Mouse (Mus musculus) layer of hippocampus, postnatal 10 days (tissue): ENCODE data around the gene Ddx17. TPM values are rescaled to one million over a fixed set of nuclear protein-coding genes. Genes with fewer than 3 reads are reported as not detected.

Source experiments
- microRNA-seq, 2 experiments: library from miRNA; unstranded; fragments of <30 nt; microRNA quantifications; one replicate each; pipeline ENCODE4 v1.2.0; 2021
- total RNA-seq, 2 experiments: library from RNA; stranded (reverse); gene quantifications; 2 replicates each; pipeline ENCODE4 v1.2.3; 2021

Ddx17 gene
- total RNA-seq, 2 experiments from 2014 or later, result 381 to 420 TPM

Small RNA genes within 50 kb of the gene (microRNA-seq; reads per million reads assigned to microRNA genes)
- 0 reads per million in 2 experiments for gene Gm27903

Other genes starting within 250 kb of the Ddx17 start
- gene Pla2g6, start 218.4 kb downstream of the Ddx17 start, total RNA-seq, result 10 to 100 TPM; 18.3 to 22.5 TPM
- 1 to 10 TPM; 1.7 to 2.0 TPM for gene Maff, start 200.1 kb downstream of the Ddx17 start, total RNA-seq
- gene Tmem184b, start 143.2 kb downstream of the Ddx17 start, total RNA-seq, result 10 to 100 TPM; 46.1 to 48.1 TPM
- gene Csnk1e, start 91.2 kb downstream of the Ddx17 start, total RNA-seq, result 100 to 1,000 TPM; 172 to 178 TPM
- gene Kcnj4, start 41.5 kb downstream of the Ddx17 start, total RNA-seq, result 10 to 100 TPM; 57.7 to 66.4 TPM
- 1 to 10 TPM; 1.0 to 1.3 TPM for gene Kdelr3, start 30.3 kb downstream of the Ddx17 start, total RNA-seq
- gene Dmc1, start 58.4 kb upstream of the Ddx17 start, total RNA-seq, result 1 to 10 TPM; 1.3 to 1.7 TPM
- 10 to 100 TPM in 1 of 2 experiments, 1 to 10 TPM in 1; 9.2 to 10.1 TPM for gene Fam227a, start 112.2 kb upstream of the Ddx17 start, total RNA-seq
- gene Cby1, start 112.5 kb upstream of the Ddx17 start, total RNA-seq, result 10 to 100 TPM; 55.6 to 56.6 TPM
- 100 to 1,000 TPM in 1 of 2 experiments, 10 to 100 TPM in 1; 99.9 to 107 TPM for gene Tomm22, start 124.1 kb upstream of the Ddx17 start, total RNA-seq
- gene Josd1, start 141.2 kb upstream of the Ddx17 start, total RNA-seq, result 10 to 100 TPM; 36.6 to 40.5 TPM
- gene Gtpbp1, start 144.1 kb upstream of the Ddx17 start, total RNA-seq, result 10 to 100 TPM; 42.5 to 46.8 TPM
- 10 to 100 TPM; 16.1 to 19.1 TPM for gene Sun2, start 195.8 kb upstream of the Ddx17 start, total RNA-seq
- gene Dnal4, start 231.1 kb upstream of the Ddx17 start, total RNA-seq, result 10 to 100 TPM; 31.9 to 33.4 TPM